Mouse (Mus musculus) embryo, embryonic 11 days (tissue): ENCODE measurements at regions not wholly inside any gene's neighbourhood (a gene's known extent, or its start where the extent isn't known, plus 50 kb on each side); places are given as distances from the start of the nearest gene placed in this dataset.

Experiments used
- DNase-seq: peaks from one replicate; pipeline ENCODE4 v3.0.0-alpha.2; 2015

DNA sequence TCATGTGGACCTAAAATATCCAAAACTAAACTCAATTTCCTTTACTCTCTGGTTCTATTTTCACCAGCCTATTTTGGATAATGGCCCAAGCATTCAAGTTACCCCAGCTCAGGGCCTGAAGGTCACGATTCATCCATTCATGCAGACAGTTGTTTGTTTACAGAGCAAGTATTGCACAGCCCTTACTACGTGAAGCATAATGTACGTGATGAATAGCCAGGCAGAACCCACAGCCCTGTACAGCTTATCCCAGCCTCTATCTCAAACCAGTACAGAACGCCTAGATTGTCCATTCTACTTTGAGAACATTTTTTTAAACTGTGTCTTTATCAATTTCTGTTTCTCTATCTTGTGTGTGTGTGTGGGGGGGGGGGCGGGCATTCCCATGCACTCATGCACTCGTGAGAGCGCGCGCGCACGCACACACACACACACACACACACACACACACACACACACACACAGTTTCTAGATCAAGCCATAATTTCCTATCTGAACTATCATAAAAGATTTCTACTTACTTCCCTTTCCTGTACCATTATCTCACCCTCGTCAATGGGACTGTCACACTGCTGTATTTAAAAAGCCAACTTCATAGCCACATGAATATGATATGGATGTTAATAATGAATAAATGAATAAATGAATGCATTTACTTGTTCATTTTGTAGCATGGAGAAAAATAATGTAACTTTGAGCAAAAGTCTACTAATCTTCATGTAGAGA is 180.3 kb upstream of the Bmp2 start:
- DNase-seq = no peak

GRCm38 (mm10) chr2:133373543-133373942 is 178.4 kb upstream of the Bmp2 start:
- peak; percentile 23 for DNase-seq

DNA sequence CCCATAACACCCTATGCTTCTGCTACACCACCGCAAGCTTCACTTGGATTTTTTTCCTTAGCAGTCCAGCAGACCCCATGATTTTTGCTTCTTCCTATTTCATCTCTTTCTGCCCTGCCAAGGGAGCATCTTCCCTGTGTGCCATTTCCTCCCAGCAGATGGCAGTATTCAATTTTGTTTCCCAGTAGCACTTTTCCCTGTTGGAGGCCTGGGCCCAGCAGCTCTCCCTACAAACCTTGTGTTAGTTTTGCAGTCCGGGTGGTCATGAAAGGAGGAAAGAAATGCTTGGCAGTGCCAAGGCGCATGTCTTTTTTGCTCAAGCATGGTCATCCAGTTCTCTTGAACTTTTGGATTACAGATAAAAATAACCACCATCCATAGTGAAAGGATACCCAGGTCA is 170.9 kb upstream of the Bmp2 start:
- peak; percentile 36 for DNase-seq

GRCm38 (mm10) chr2:133383135-133383920 is 168.6 kb upstream of the Bmp2 start:
- DNase-seq = no peak

GRCm38 (mm10) chr2:133385297-133385696 is 166.7 kb upstream of the Bmp2 start:
- no peak for DNase-seq

DNA sequence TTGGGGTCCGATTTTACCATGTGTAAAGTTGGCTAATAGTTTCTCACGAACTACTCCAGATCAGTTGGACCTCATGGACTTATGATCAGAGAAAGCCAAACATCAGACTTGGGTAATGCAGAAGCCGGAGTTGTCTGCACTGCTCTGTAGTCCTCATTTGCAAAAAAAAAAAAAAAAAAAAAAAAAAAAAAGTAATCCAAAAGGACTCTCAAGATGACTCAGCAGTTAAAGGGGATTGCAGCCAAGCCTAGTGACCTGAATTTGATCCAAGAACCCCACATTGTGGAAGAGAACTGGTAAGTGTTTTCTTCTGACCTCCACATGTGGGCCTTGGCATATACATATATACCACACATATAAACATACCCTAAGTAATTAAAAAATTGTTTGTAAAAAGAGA is 164.6 kb upstream of the Bmp2 start:
- no peak for DNase-seq

GRCm38 (mm10) chr2:133392298-133392697 is 159.7 kb upstream of the Bmp2 start:
- no peak for DNase-seq

DNA sequence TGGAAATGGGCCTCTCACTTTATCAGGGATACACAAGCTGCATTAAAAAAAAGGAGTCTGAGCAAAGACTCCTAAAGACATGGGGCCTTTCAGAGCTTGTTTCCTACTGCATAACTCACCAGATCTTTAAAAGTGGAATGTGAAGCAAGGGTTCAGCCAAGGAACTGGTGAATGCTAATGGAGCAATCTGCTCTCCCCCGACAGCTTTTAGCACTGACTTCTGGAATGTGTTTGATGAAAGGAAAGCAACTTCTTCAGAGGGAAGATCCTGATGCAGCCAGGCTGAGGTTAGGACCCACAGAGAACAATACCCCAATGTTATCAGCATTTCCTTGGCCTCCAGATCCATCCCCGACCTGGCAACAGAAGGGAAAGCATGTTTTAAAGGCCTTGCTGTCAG is 154.4 kb upstream of the Bmp2 start:
- no peak for DNase-seq

DNA sequence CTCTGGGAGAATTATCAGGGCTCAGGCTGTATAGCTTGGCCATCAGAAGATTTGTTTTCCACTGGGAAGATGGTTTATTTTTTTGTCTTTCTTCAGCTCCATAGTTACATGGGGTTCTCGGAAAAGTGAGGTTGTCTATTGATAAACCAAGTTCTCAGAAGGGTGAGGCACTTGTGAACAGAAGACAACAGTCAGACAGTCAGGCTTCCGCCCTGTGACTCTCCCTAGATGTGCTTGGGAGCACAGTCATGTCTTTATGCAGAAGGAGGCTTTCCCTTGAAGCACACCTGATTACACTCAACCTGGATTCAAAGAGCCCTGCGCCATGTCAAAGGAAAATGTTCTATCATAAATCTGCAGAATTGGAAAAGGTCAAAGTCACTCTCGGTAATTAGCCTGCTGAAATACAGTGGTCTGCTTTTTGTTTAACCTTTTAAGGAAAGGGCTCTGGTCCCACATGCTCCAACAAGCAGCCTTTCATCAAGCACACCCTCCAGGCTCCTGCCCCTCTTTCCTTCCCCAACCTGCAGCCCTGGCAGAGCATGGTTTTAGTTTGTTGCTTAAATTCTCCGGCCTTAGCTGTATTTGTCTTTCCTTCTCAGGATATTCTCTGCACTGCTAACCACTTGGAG is 152.8 kb upstream of the Bmp2 start:
- DNase-seq = peak; percentile 39

DNA sequence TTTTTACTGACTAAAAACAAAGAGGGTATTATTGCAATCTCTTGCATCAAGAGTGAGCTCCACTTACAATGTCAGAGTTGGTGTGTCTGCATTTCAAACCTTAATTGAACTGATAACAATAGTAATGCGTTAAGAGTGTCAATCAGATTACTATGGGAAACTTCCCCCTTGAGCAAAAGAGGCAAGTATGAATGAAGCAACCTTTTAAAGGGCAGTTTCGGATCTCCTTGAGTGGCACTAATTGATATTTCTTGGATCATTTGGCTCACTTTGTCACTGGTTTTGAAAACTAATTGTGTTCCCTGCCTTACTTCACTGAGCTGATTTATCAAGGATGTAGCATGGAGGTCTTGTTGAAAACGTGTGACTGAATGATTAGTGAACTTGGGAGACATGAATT is 151.0 kb upstream of the Bmp2 start:
- DNase-seq = no peak

- no peak for DNase-seq
Measured at GRCm38 (mm10) chr2:133416990-133417581, 134.9 kb upstream of the Bmp2 start.

DNA sequence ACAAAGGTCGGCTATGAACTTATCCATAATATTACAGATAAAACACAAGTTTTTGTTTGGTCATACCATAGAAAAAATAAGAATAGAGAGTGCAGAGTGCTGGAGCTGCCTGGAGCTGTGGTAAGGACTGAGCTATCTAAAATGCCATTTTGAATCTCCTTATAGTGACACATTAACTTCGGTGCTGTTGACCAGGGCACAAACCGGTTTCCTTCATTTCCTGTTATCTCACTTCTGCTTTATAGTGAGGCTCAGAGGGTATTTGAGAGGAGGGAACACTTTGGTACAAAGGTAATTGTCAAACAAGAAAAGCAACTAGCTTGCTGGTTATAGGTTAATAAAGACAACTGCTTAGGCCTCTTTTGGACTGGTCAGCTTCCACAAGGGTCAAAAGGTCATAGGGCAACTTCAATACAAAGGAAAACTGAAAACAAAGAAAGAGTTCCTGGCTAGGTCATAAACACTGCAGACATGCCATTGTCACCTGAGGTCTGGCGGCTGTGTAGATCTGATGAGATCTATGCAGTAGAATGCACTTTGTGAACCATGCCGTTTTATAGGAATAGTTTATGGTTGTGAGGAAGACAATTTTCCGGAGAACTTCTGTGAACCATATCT is 132.2 kb upstream of the Bmp2 start:
- DNase-seq = no peak

DNA sequence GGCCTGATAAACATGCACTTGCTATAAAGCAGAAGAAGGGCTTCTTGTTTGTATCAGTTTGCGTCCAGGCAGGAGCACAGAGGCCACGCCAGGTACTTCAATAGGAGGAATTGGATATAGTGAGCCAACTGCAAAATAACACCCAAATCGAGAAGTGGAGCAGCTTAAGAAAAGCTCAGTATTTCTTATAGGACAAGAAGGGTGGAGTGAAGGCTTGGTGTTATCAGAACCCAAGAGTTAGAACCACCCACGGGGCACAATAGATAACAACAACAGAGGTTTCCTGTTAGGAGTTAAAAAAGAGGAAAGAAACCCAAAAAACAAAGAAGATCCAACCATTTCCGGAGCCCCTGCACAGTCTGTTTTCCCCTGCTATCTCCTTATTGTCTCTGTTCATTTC is 126.4 kb upstream of the Bmp2 start:
- DNase-seq = no peak

GRCm38 (mm10) chr2:133427039-133427438 is 124.9 kb upstream of the Bmp2 start:
- no peak for DNase-seq

GRCm38 (mm10) chr2:133429369-133430062 is 122.4 kb upstream of the Bmp2 start:
- no peak for DNase-seq

DNA sequence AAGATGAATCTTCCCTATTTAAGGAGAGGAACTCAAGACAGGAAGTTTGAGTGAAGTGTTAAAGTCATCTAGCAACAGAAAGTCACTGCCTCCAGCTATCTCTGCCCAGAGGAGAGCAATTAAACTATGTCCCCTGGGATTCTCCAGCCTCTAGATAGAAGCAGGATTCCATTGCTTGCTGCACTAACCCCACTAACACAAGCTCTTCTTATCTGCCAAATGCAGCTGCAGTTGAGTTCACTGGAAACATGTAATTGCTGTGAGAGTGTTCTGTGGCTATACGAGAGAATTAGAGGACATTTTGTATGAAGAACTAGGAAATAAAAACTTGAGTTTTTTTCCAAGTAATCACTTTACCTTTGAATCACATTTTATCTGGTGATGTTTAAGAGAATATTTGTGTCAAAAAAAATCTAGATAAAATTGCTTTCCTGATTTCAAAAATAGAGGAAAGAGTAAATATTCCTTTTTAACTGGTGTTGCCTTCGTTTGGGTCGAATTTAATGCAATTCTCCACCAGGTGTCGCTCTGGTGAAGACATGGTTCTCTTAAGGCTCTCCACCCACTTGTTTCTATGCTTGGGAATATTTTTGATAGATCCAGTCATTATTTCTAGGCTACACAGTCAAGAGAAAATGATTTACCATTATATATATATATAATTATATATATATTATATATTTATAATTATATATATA is 121.1 kb upstream of the Bmp2 start:
- peak; percentile 55 for DNase-seq

- DNase-seq = no peak
Measured at GRCm38 (mm10) chr2:133432141-133432813, 119.7 kb upstream of the Bmp2 start.

GRCm38 (mm10) chr2:133436913-133437843 is 114.8 kb upstream of the Bmp2 start:
- DNase-seq = no peak

DNA sequence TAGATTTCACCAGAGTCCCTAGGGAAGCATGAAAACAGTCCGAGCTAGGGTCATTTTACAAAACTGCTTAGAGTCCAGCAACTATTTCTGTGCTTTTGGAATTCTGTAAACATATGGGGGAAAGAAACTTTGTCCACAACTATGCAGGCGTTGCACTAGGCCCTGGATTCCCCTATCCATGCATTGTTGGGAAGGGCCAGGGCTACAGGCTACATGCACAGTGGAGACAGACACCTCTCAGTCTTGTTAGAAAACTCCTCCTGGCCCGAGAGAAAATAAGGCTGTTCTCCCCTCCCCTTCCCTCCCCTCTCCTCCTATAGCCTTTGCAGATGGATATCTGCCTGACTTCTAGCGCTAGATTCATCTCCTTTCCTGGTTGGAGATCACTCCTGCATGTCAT is 113.9 kb upstream of the Bmp2 start:
- DNase-seq = no peak

DNA sequence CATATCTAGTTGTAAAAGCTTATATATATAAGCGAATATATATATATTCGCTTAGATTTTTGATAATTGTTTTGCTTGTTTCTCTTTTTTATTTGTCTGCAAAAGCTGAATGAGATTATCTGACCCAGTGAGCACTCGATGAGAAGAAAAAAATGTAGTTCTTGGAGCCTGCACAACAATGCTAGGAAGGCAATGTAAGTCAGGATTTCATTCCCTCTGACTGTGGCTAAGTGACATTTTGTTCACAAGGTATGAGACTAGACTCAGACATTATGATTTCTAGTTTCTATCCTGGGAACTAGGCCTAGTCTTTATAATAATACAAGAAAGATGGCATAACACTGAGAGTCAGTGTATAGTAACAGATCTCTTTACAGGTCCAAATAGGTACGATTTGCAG is 108.9 kb upstream of the Bmp2 start:
- DNase-seq = no peak
